Mouse (Mus musculus) lung, embryonic 16.5 days (tissue): ENCODE measurements around the gene Tk1. TPM values are rescaled to one million over a fixed set of nuclear protein-coding genes. Genes with fewer than 3 reads are reported as not detected.
"Not testable (repeated sequence)": the region's sequence is repeated elsewhere in the genome, so short reads cannot be mapped to it uniquely, and the experiment has no call there.

ENCODE experiments used
- ATAC-seq: fragments of 200-750 bp; cut with Nextera tagmentation; 2 replicates; pipeline ENCODE4 v1.8.0; 2017; ENCODE audit warnings: low read depth, mild to moderate bottlenecking, moderate library complexity
- H3K27ac ChIP-seq: fragments of 300-500 bp; sonication (generic); 2 replicates; pipeline ENCODE4 v1.5.1; 2014; ENCODE audit warnings: mild to moderate bottlenecking, control low read depth, low read length
- H3K27me3 ChIP-seq: fragments of 300-500 bp; sonication (generic); 2 replicates; pipeline ENCODE4 v1.6.1; 2014; ENCODE audit warnings: low read depth, low read length, mixed read lengths; ENCODE audit not compliant: control insufficient read depth, insufficient read depth
- H3K36me3 ChIP-seq: fragments of 300-500 bp; sonication (generic); 2 replicates; pipeline ENCODE4 v1.6.1; 2014; ENCODE audit warnings: low read length; ENCODE audit not compliant: control insufficient read depth, insufficient read depth
- H3K4me1 ChIP-seq: fragments of 300-500 bp; sonication (generic); replicated peaks from 2 replicates; pipeline ENCODE4 v1.6.1; 2014; ENCODE audit warnings: low read length, mixed read lengths; ENCODE audit not compliant: control insufficient read depth, insufficient read depth
- H3K4me2 ChIP-seq: fragments of 300-500 bp; sonication (generic); 2 replicates; pipeline ENCODE4 v1.6.1; 2014; ENCODE audit warnings: low read depth, low read length, control low read depth
- H3K4me3 ChIP-seq: fragments of 300-500 bp; sonication (generic); 2 replicates; pipeline ENCODE4 v1.5.1; 2014; ENCODE audit warnings: mild to moderate bottlenecking, low read length, control low read depth
- H3K9ac ChIP-seq: fragments of 300-500 bp; sonication (generic); 2 replicates; pipeline ENCODE4 v1.6.1; 2014; ENCODE audit warnings: low read length, control low read depth
- H3K9me3 ChIP-seq: fragments of 300-500 bp; sonication (generic); 2 replicates; pipeline ENCODE4 v1.6.1; 2016; ENCODE audit warnings: low read length; ENCODE audit not compliant: control insufficient read depth
- WGBS: fragments of 180-500 bp; shearing (Covaris S2); extraction: QIAGEN DNeasy Blood & Tissue Kit; methylation state at CpG from one replicate; pipeline ENCODE4 v1.1.7; 2014; 5-methylcytosine and 5-hydroxymethylcytosine counted together
- polyA plus RNA-seq: library from polyadenylated mRNA; unstranded; fragments of >200 nt; fragmentation: Nextera tagmentation; extraction: Ambion mirVana; gene quantifications from 2 replicates; pipeline ENCODE4 v1.2.1, GENCODE M21; 2015

The Tk1 gene
- polyA plus RNA-seq, 1 experiment from 2014 or later = 131 TPM

GRCm38 (mm10) chr11:117820173-117820572 is 5.7 kb downstream of the Tk1 start:
- peaks cover 37% of the 10 kb centered on the region for H3K36me3 ChIP-seq
- no peaks in the 10 kb centered on the region for H3K9me3 ChIP-seq
- no peak overlapping the region for H3K4me3 ChIP-seq
- no peak overlapping the region; the same call in 1 of the 2 replicates for H3K9ac ChIP-seq
- no peaks in the 10 kb centered on the region for H3K27me3 ChIP-seq
- no peak for ATAC-seq
- no peak overlapping the region for H3K27ac ChIP-seq
- WGBS = 90% methylated on average over 7 of the region's 7 CpGs
- H3K4me1 ChIP-seq = peaks cover 24% of the 10 kb centered on the region
- H3K4me2 ChIP-seq = no peak overlapping the region

GRCm38 (mm10) chr11:117819095-117819494 is 6.8 kb downstream of the Tk1 start:
- WGBS = 81% methylated on average over 8 of the region's 8 CpGs
- Histone ChIP-seq H3K9me3 (no peaks in the 10 kb centered on the region), H3K27ac (no peak overlapping the region), H3K4me1 (peaks cover 15% of the 10 kb centered on the region), H3K4me3 (no peak overlapping the region), H3K9ac (no peak overlapping the region), H3K36me3 (peaks cover 46% of the 10 kb centered on the region), H3K27me3 (no peaks in the 10 kb centered on the region), H3K4me2 (no peak overlapping the region)
- no peak for ATAC-seq

- no peak for ATAC-seq
- Histone ChIP-seq H3K9me3 (no peaks in the 10 kb centered on the region), H3K27me3 (no peaks in the 10 kb centered on the region), H3K9ac (no peak overlapping the region), H3K36me3 (peaks cover 45% of the 10 kb centered on the region), H3K4me3 (no peak overlapping the region), H3K4me2 (no peak overlapping the region), H3K4me1 (peaks cover under 1% of the 10 kb centered on the region), H3K27ac (no peak overlapping the region)
- 74% methylated on average over 13 of the region's 13 CpGs for WGBS
Measured at GRCm38 (mm10) chr11:117816389-117816996, 9.4 kb downstream of the Tk1 start.

- peak; percentile 24 for ATAC-seq
- not testable (repeated sequence) for H3K9me3 ChIP-seq, H3K4me3 ChIP-seq, H3K9ac ChIP-seq, H3K4me1 ChIP-seq, H3K4me2 ChIP-seq, H3K27me3 ChIP-seq, H3K27ac ChIP-seq
- H3K36me3 ChIP-seq = peaks cover 39% of the 10 kb centered on the region
- WGBS = 75% methylated on average over 9 of the region's 9 CpGs
Measured at GRCm38 (mm10) chr11:117815850-117816249, 10.0 kb downstream of the Tk1 start.

GRCm38 (mm10) chr11:117814704-117815366 is 11.1 kb downstream of the Tk1 start:
- no peaks in the 10 kb centered on the region for H3K27me3 ChIP-seq
- ATAC-seq = no peak
- peaks cover 32% of the 10 kb centered on the region for H3K36me3 ChIP-seq
- H3K4me3 ChIP-seq = no peak overlapping the region
- WGBS = 84% methylated on average over 6 of the region's 6 CpGs
- H3K9me3 ChIP-seq = no peaks in the 10 kb centered on the region
- no peak overlapping the region for H3K27ac ChIP-seq
- no peak overlapping the region for H3K4me2 ChIP-seq
- H3K4me1 ChIP-seq = peaks cover 10% of the 10 kb centered on the region
- no peak overlapping the region for H3K9ac ChIP-seq

GRCm38 (mm10) chr11:117813867-117814266 is 12.0 kb downstream of the Tk1 start:
- peak overlapping the region; percentile 7; the same call in 1 of the 2 replicates for H3K27ac ChIP-seq
- H3K4me3 ChIP-seq = no peak overlapping the region
- ATAC-seq = no peak
- H3K27me3 ChIP-seq = no peaks in the 10 kb centered on the region
- 48% methylated on average over 5 of the region's 5 CpGs for WGBS
- peaks cover 31% of the 10 kb centered on the region for H3K36me3 ChIP-seq
- no peaks in the 10 kb centered on the region for H3K9me3 ChIP-seq
- H3K9ac ChIP-seq = 0 out of 2 replicates have a peak overlapping the region, but pooled peaks have one; percentile 9
- no peak overlapping the region for H3K4me2 ChIP-seq
- peaks cover 14% of the 10 kb centered on the region for H3K4me1 ChIP-seq

- Histone ChIP-seq H3K27me3 (no peaks in the 10 kb centered on the region), H3K36me3 (peaks cover 14% of the 10 kb centered on the region), H3K27ac (peak overlapping the region; percentile 82), H3K4me2 (peak overlapping the region; percentile 99), H3K4me1 (peaks cover 14% of the 10 kb centered on the region), H3K9ac (peak overlapping the region; percentile 84), H3K9me3 (no peaks in the 10 kb centered on the region), H3K4me3 (peak overlapping the region; percentile 75)
- WGBS = 0% methylated on average over 21 of the region's 21 CpGs
- peak; percentile 87 for ATAC-seq
Measured at GRCm38 (mm10) chr11:117810401-117811046, 15.4 kb downstream of the Tk1 start.

- Histone ChIP-seq H3K9ac (peak within 1 kb of the TSS; percentile 84), H3K27me3 (no peaks in the 10 kb centered on the region), H3K4me3 (peak within 1 kb of the TSS; percentile 75), H3K27ac (peak within 1 kb of the TSS; percentile 82), H3K36me3 (peaks cover 8% of the 10 kb centered on the region), H3K9me3 (no peaks in the 10 kb centered on the region), H3K4me2 (peak within 1 kb of the TSS; percentile 99), H3K4me1 (peaks cover 14% of the 10 kb centered on the region)
- ATAC-seq = peak; percentile 81
- WGBS = under 1% methylated on average over 68 of the region's 75 CpGs
Measured at GRCm38 (mm10) chr11:117809407-117810311, 16.2 kb downstream of the Tk1 start, which contains the start of the genes Gm20708 and Syngr2. Gene Gm20708, plus strand, starts transcription at chr11:117809668. Gene Syngr2, plus strand, starts transcription at chr11:117809668.
